Mouse (Mus musculus) MEL (cell line): ENCODE results near the gene Uhrf2.

Source experiments
- CHD1 ChIP-seq: IDR thresholded peaks from 2 replicates; pipeline ENCODE4 v1.6.1; 2012; ENCODE audit warnings: low read depth, mild to moderate bottlenecking, inconsistent platforms, low read length, improper control_type of control experiment
- CTCF ChIP-seq, 3 experiments: IDR thresholded peaks in 2 of 3; conservative IDR thresholded peaks in 1 of 3; 2 replicates each; pipeline ENCODE4 v1.5.1; 2011 to 2012; ENCODE audit warnings: low read length in 3 of 3, low read depth in 2 of 3, mild to moderate bottlenecking in 2 of 3, improper control_type of control experiment in 1 of 3, inconsistent platforms in 1 of 3, mixed read lengths in 1 of 3, moderate library complexity in 1 of 3; ENCODE audit not compliant: control insufficient read depth in 1 of 3, insufficient read depth in 1 of 3, poor library complexity in 1 of 3, severe bottlenecking in 1 of 3
- EP300 ChIP-seq, 2 experiments: IDR thresholded peaks; 2 replicates each; pipeline ENCODE4 v1.6.1; 2011; ENCODE audit warnings: improper control_type of control experiment in 2 of 2, low read length in 2 of 2, low read depth in 1 of 2, mild to moderate bottlenecking in 1 of 2
- ETS1 ChIP-seq: IDR thresholded peaks from 2 replicates; pipeline ENCODE4 v1.6.1; 2012; ENCODE audit warnings: low read depth, mild to moderate bottlenecking, inconsistent platforms, low read length, improper control_type of control experiment, moderate library complexity
- MAFK ChIP-seq: IDR thresholded peaks from 2 replicates; pipeline ENCODE4 v1.6.1; 2011; ENCODE audit warnings: low read depth, mild to moderate bottlenecking, low read length, improper control_type of control experiment, borderline replicate concordance
- POLR2A ChIP-seq, 2 experiments: IDR thresholded peaks; 2 replicates each; pipeline ENCODE4 v1.6.1; 2011 to 2012; ENCODE audit warnings: low read length in 2 of 2, mild to moderate bottlenecking in 2 of 2, control low read depth in 1 of 2, improper control_type of control experiment in 1 of 2, low read depth in 1 of 2, moderate library complexity in 1 of 2; ENCODE audit not compliant: control insufficient read depth in 1 of 2, insufficient read depth in 1 of 2, poor library complexity in 1 of 2
- RAD21 ChIP-seq: IDR thresholded peaks from 2 replicates; pipeline ENCODE4 v1.6.1; 2011; ENCODE audit warnings: mild to moderate bottlenecking, low read depth, low read length, improper control_type of control experiment

GRCm38 (mm10) chr19:30096186-30096585, 65.9 kb downstream of the Uhrf2 start:
- TF ChIP-seq CTCF (IDR thresholded peaks at IDR 0.05 in 2 of 3, conservative IDR thresholded peaks at IDR 0.05 in 1 of 3; ENCODE audit: control insufficient read depth in 1 of 3, insufficient read depth in 1 of 3, low read depth in 2 of 3, low read length in 3 of 3, poor library complexity in 1 of 3, severe bottlenecking in 1 of 3) (no peak), MAFK (no peak), POLR2A (IDR thresholded peaks at IDR 0.05; ENCODE audit: control insufficient read depth in 1 of 2, insufficient read depth in 1 of 2, low read depth in 1 of 2, low read length in 2 of 2, poor library complexity in 1 of 2) (no peak), EP300 (IDR thresholded peaks at IDR 0.05; ENCODE audit: low read depth in 1 of 2, low read length in 2 of 2) (no peak), ETS1 (no peak), CHD1 (no peak), RAD21 (no peak)
